Mouse (Mus musculus) liver, adult 2 months (tissue): ENCODE data around the gene Pdzph1.
A peak's percentile ranks its signal among the peaks of the same experiment; 100 is the strongest.

Source experiments
- CTCF ChIP-seq: fragments of 200-500 bp; IDR thresholded peaks from 2 replicates; pipeline ENCODE4 v1.5.1; 2011; ENCODE audit warnings: low read depth, low read length, control low read depth
- POLR2A ChIP-seq: fragments of 200-500 bp; IDR thresholded peaks from 2 replicates; pipeline ENCODE4 v1.6.1; 2011; ENCODE audit warnings: low read length, control low read depth; ENCODE audit not compliant: insufficient read depth; ENCODE audit errors: extremely low read depth

DNA sequence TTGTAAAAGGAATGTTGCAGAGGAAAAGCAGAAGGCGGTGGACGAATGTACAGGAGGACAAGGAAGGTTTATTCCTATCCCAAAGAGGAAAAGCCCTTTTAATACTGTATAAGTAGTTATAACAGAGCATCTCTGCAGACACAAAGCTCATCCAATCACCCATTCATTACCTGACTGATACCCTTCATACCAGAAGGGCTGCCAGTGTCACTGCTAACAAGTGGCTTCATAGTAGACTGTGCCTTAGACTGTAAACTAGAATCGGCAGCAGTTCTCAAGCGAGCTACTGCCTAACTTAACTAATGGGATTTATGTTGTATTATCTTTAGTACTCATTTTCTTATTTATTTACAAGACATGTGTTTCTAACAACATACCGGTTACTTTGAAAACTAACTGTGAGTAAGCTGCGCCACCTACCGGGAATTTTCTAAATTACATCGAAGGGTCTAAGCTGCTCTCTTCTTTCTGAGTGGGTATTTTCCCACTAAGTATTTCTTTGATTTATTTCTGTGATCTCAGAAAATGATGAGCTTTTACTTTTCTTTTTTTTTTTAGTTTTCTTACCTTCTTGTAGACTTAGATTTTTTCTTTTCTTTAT, 82.0 kb downstream of the Pdzph1 start:
- TF ChIP-seq CTCF (0 out of 2 replicates have a peak, but pooled peaks have one; percentile 7), POLR2A (no peak)
